Mouse (Mus musculus) kidney, postnatal 36 days (tissue): ENCODE measurements around the gene Mmrn2.
"Not testable (repeated sequence)": the region's sequence is repeated elsewhere in the genome, so short reads cannot be mapped to it uniquely, and the experiment has no call there.

ENCODE experiments used
- DNase-seq, 2 experiments: peaks; one replicate each; pipeline ENCODE4 v3.0.0; 2021 to 2022; ENCODE audit warnings: mixed read lengths in 2 of 2

Mmrn2 gene

DNA sequence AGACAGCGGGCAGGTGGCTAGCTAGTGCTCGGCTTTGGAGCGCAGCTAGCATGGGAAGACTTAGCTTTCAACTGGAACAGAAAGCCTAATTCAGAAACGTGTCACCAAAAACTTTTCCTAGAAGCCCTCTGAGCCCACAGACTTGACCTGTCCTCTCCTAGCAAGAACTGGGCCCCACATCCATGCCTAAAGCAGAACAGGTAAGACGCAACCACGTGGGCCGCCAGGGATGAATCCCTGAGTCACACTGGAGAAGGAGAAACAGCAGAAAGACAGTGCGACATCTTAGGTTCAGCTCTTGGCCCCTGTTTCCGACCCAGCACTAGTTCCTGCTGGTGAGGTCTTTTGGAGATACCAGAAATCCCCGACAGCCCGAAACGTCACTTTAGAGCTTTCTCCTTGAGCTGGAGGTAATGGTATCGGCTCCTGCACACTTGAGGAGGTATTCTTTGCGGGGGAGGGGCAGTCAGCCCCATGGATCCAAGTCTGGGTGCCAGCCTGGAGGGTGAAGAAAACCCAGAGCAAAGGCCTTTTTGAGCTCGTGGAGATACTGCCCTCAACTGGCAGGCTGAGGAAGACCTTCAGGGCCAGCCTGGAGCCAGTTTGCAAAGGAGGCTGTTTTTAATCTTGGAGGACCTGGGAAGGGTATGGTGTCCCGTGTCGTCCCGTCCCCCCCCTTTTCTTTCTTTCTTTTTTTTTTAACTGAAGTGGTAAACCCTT is 12.4 kb upstream of the Mmrn2 start:
- peak; percentile 87 to 88 for DNase-seq

- DNase-seq, result peak; percentile 80 to 81
Observed at GRCm38 (mm10) chr14:34363490-34364253, 11.6 kb upstream of the Mmrn2 start.

DNA sequence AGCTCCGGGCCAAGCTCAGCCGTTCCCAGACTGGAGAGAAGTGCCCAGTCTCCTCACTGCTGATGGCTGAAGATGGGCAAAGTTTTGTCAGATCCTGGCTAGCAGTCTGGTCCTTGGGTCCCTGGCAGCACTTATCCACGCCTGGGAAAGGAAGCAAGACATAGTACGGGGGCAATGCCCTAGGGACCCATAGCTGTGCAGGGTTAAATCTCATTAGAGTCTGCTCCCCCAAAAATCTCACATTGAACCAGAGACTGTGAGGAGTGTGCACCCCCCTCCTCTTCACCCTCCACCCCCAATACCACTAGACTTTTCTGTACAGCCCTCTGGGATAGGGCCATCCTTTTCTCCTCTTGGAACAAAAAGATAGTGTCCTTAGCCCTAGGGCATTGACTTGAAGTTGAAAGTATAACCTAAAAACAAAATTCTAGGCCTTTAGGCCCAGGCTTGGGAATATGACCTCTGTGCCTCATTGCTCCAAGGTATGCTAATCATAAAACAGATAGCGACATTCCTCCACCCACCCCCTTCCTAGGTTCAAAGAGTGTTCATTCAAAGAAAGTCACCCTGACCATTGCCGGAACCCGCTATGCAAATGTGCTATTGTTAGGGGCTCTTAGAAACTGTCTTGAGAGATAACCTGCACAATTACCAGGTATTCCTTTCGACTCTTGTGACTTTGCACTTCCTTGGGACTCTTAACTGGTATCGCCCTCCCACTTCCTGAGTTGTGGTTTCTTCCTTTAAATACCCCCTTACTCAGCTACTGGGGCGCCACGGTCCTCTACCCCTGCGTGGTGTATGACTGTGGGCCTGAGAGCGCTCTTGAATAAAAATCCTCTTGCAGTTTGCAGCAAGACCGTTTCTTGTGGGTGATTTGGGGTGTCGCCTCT is 10.8 kb upstream of the Mmrn2 start:
- DNase-seq, result not testable (repeated sequence)

DNA sequence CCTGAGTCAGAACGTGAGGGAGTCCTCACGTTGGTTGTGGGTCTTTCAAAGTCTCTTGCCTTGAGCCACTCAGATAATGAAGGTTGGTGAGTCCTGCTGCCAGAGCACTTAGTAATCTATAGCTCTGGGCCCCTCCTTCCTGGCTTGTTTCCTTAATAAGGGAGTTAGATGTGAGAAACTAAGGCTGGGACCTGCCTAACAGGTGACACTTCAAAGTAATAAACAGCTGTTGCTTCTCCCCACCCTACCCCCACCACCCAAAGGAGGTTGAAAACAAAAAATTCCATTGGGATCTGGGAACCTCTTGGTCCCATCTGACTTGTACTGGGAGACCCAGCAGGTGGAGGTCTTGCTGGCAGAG is 10.1 kb upstream of the Mmrn2 start:
- no peak for DNase-seq

GRCm38 (mm10) chr14:34370203-34370602 is 5.1 kb upstream of the Mmrn2 start:
- DNase-seq, result peak in 1 of 2 experiments; percentile 39

- no peak for DNase-seq
Observed at GRCm38 (mm10) chr14:34370921-34371320, 4.3 kb upstream of the Mmrn2 start.

GRCm38 (mm10) chr14:34371763-34372162 is 3.5 kb upstream of the Mmrn2 start:
- peak in 1 of 2 experiments; percentile 32 for DNase-seq

- peak; percentile 37 to 78 for DNase-seq
Observed at GRCm38 (mm10) chr14:34372646-34373045, 2.6 kb upstream of the Mmrn2 start.

- no peak for DNase-seq
Observed at GRCm38 (mm10) chr14:34373581-34373980, 1.7 kb upstream of the Mmrn2 start.

DNA sequence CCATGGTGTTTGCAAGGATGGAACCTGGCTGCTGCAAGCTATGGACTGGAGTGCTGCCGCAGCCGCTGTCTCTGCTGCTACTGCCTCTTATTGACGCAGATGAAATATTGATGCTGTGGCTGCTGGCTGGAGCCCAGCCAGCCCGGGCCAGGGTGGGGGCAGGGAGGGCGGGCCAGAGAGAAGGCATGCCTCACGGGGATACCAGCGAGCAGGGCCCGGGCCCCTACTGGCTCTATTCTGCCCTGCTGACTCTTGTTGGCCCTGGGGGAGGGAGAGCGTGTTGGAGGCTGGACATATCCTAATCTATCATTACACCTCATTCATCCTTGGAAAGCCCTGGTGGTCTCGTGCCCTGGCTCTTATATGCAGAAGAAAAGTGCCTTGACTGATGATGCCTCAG is 688 bp upstream of the Mmrn2 start, which contains the start of gene Sncg:
Gene Sncg, minus strand, starts transcription at position 213 of the 400 bp plus-strand sequence.
- peak in 1 of 2 experiments; percentile 51 for DNase-seq

DNA sequence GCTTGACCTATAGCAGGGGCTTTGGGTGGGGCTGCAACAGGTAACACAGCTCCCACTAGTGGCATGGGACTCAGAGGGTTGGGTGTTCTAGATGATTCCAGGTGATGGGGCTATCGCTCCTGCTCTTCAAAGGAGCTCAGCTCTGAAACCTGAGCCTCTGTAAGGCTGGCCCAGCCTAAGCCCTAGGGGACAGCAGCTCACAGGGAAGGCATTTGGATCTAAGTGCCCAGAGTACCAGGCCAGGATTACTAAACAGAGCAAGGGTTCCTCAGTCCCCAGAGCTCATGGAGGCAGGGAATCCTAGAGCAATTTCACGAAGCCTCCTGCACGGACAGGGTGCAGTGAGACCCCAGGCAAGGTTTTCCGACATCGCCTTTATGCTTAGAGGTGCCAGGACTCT is 676 bp downstream of the Mmrn2 start:
- no peak for DNase-seq

- peak in 1 of 2 experiments; percentile 33 for DNase-seq
Observed at GRCm38 (mm10) chr14:34377121-34377520, 1.9 kb downstream of the Mmrn2 start.

GRCm38 (mm10) chr14:34378560-34379331 is 3.5 kb downstream of the Mmrn2 start:
- peak; percentile 71 to 80 for DNase-seq

GRCm38 (mm10) chr14:34382921-34383704 is 7.8 kb downstream of the Mmrn2 start:
- DNase-seq, result no peak

GRCm38 (mm10) chr14:34393295-34393694 is 18.0 kb downstream of the Mmrn2 start:
- DNase-seq, result peak in 1 of 2 experiments; percentile 6

DNA sequence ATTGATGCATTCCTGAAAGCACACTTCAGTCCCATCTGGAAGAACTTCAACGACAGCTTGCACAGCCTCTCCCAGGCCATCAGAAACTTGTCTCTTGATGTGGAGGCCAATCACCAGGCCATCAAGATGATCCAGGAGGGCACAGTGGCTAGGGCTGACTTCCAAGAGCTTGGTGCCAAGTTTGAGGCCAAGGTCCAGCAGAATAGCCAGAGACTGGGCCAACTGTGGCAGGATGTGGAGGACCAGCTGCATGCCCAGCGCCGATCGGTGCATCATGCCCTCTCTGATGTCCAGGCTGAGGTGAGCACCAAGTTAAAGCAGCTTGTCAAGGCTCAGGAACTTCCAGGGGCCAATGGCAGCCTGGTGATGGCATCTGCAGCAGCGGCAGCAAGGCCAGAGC is 22.6 kb downstream of the Mmrn2 start:
- peak; percentile 56 to 70 for DNase-seq

- no peak for DNase-seq
Observed at GRCm38 (mm10) chr14:34398901-34399300, 23.6 kb downstream of the Mmrn2 start.

DNA sequence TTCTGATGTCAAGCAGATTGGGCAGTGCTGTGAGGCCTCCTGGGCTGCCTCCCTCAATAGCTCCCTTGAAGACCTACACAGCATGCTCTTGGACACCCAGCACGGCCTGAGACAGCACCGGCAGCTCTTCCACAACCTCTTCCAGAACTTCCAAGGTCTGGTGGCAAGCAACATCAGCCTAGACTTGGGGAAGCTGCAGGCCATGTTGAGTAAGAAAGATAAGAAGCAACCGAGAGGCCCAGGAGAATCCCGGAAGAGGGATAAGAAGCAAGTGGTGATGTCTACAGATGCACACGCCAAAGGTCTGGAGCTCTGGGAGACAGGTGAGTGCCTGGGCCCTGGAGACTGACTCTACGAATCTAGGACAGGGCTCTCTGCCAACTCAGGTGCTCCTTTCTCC is 24.0 kb downstream of the Mmrn2 start:
- no peak for DNase-seq

- no peak for DNase-seq
Observed at GRCm38 (mm10) chr14:34400021-34400420, 24.8 kb downstream of the Mmrn2 start.

GRCm38 (mm10) chr14:34401135-34401534 is 25.9 kb downstream of the Mmrn2 start:
- peak; percentile 86 to 92 for DNase-seq

- peak in 1 of 2 experiments; percentile 31 for DNase-seq
Observed at GRCm38 (mm10) chr14:34402871-34403270, 27.6 kb downstream of the Mmrn2 start.
